Mouse (Mus musculus) liver, embryonic 14.5 days (tissue): ENCODE data around the gene Epb41l1. TPM values are rescaled to one million over a fixed set of nuclear protein-coding genes. Genes with fewer than 3 reads are reported as not detected.
A peak's percentile ranks its signal among the peaks of the same experiment; 100 is the strongest.

Experiments used
- ATAC-seq: fragments of 200-750 bp; cut with Nextera tagmentation; 2 replicates; pipeline ENCODE4 v1.8.0; 2017; ENCODE audit warnings: moderate number of reproducible peaks, mild to moderate bottlenecking, moderate library complexity; ENCODE audit not compliant: insufficient read depth
- DNase-seq, 3 experiments: peaks; one replicate each; pipeline ENCODE4 v3.0.0-alpha.2; 2012 to 2013; ENCODE audit warnings: low read depth in 3 of 3, low spot score in 3 of 3
- H3K27ac ChIP-seq: fragments of 300-500 bp; sonication (generic); 2 replicates; pipeline ENCODE4 v1.5.1; 2014; ENCODE audit warnings: moderate library complexity, mild to moderate bottlenecking, control low read depth, inconsistent platforms
- H3K27me3 ChIP-seq: fragments of 300-500 bp; sonication (generic); 2 replicates; pipeline ENCODE4 v1.6.1; 2014; ENCODE audit warnings: mild to moderate bottlenecking, low read length, moderate library complexity; ENCODE audit not compliant: control insufficient read depth, insufficient read depth
- H3K36me3 ChIP-seq: fragments of 300-500 bp; sonication (generic); replicated peaks from 2 replicates; pipeline ENCODE4 v1.6.1; 2014; ENCODE audit warnings: low read depth; ENCODE audit not compliant: control insufficient read depth, insufficient read depth
- H3K4me1 ChIP-seq, 2 experiments: fragments of 200-500 bp in 1 of 2; fragments of 300-500 bp in 1 of 2; sonication (generic) in 1 of 2; replicated peaks; 2 replicates each; pipeline ENCODE4 v1.6.1; 2012 to 2014; ENCODE audit warnings: antibody characterized with exemption in 1 of 2, inconsistent platforms in 1 of 2, low read length in 1 of 2; ENCODE audit not compliant: control insufficient read depth in 2 of 2, insufficient read depth in 2 of 2
- H3K4me2 ChIP-seq: fragments of 300-500 bp; sonication (generic); 2 replicates; pipeline ENCODE4 v1.6.1; 2014; ENCODE audit warnings: low read depth, mild to moderate bottlenecking, control low read depth, moderate library complexity
- H3K4me3 ChIP-seq, 2 experiments: fragments of 200-500 bp in 1 of 2; fragments of 300-500 bp in 1 of 2; sonication (generic) in 1 of 2; 2 replicates each; pipeline ENCODE4 v1.5.1; 2012 to 2014; ENCODE audit warnings: low read depth in 2 of 2, low read length in 2 of 2, mild to moderate bottlenecking in 2 of 2, control low read depth in 1 of 2, inconsistent platforms in 1 of 2, moderate library complexity in 1 of 2; ENCODE audit not compliant: insufficient read depth in 1 of 2
- H3K9ac ChIP-seq: fragments of 300-500 bp; sonication (generic); replicated peaks from 2 replicates; pipeline ENCODE4 v1.6.1; 2014; ENCODE audit warnings: mild to moderate bottlenecking, control low read depth, moderate library complexity
- H3K9me3 ChIP-seq: fragments of 300-500 bp; sonication (generic); 2 replicates; pipeline ENCODE4 v1.6.1; 2016; ENCODE audit warnings: low read length, mixed read lengths; ENCODE audit not compliant: control insufficient read depth
- CTCF ChIP-seq: IDR thresholded peaks from 2 replicates; pipeline ENCODE4 v1.5.1; 2016; ENCODE audit warnings: antibody characterized with exemption, low read depth, control low read depth
- EP300 ChIP-seq: IDR thresholded peaks from 2 replicates; pipeline ENCODE4 v1.6.1; 2016; ENCODE audit warnings: antibody characterized with exemption, low read depth
- WGBS: fragments of 180-500 bp; shearing (Covaris S2); extraction: QIAGEN DNeasy Blood & Tissue Kit; methylation state at CpG from one replicate; pipeline ENCODE4 v1.1.7; 2014; ENCODE audit not compliant: insufficient replicate concordance; 5-methylcytosine and 5-hydroxymethylcytosine counted together
- polyA plus RNA-seq, 2 experiments: library from polyadenylated mRNA; depleted of rRNA in 1 of 2; stranded (reverse) in 1 of 2; unstranded in 1 of 2; fragments of >200 nt; fragmentation: Nextera tagmentation in 1 of 2; extraction: Ambion mirVana in 1 of 2; gene quantifications; 2 replicates each; pipeline versions ENCODE4 v1.2.1 to v1.2.3; 2012 to 2014

Gene Epb41l1
- polyA plus RNA-seq, 2 experiments: 0.46 to 2.5 TPM

DNA sequence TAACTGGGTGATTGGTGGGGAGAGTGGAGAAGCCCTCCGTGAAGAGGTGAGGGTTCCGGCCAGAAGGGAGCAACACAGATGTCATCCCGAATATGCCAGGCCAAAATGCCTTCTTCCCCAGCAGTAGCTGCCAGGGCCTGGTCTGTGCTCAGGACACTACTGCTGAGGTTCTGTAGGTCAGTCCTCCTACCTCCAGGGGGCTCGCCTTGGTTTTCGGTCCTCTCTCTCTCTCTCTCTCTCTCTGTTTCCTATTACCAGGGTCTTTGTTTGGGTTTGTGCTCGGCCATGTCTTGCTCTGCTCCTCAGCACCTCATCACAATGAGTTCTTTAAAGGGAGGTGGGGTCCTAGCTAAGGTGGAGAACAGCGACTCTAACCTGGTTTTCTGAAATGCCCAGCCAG lies 120.3 kb downstream of the Epb41l1 start:
- H3K27me3 ChIP-seq: no peaks in the 10 kb centered on the region
- 73% methylated on average over 7 of the region's 7 CpGs for WGBS
- ATAC-seq: no peak
- H3K9ac ChIP-seq: no peak overlapping the region
- TF ChIP-seq CTCF (no peak), EP300 (no peak)
- no peak for DNase-seq
- no peak overlapping the region for H3K4me2 ChIP-seq
- no peaks in the 10 kb centered on the region for H3K9me3 ChIP-seq
- H3K36me3 ChIP-seq: no peaks in the 10 kb centered on the region
- 0 out of 4 replicates have a peak, but pooled peaks cover 0 to 2% of the 10 kb centered on the region in 2 experiments for H3K4me1 ChIP-seq
- H3K27ac ChIP-seq: no peak overlapping the region
- no peak overlapping the region for H3K4me3 ChIP-seq

GRCm38 (mm10) chr2:156542410-156542809 lies 121.7 kb downstream of the Epb41l1 start:
- Histone ChIP-seq H3K4me3 (no peak overlapping the region), H3K4me1 (peaks cover 0 to 6% of the 10 kb centered on the region in 2 experiments; a peak in 2 of 4 replicates), H3K27me3 (no peaks in the 10 kb centered on the region), H3K27ac (no peak overlapping the region), H3K9me3 (no peaks in the 10 kb centered on the region), H3K9ac (no peak overlapping the region), H3K36me3 (no peaks in the 10 kb centered on the region), H3K4me2 (no peak overlapping the region)
- TF ChIP-seq EP300: no peak
- DNase-seq (no peak), ATAC-seq (no peak)
- 44% methylated on average over 8 of the region's 8 CpGs for WGBS

GRCm38 (mm10) chr2:156543804-156544203 lies 123.1 kb downstream of the Epb41l1 start:
- H3K36me3 ChIP-seq: no peaks in the 10 kb centered on the region
- no peak overlapping the region for H3K27ac ChIP-seq
- DNase-seq (no peak), ATAC-seq (no peak)
- no peaks in the 10 kb centered on the region for H3K9me3 ChIP-seq
- 46% methylated on average over 3 of the region's 3 CpGs for WGBS
- no peaks in the 10 kb centered on the region for H3K27me3 ChIP-seq
- peaks cover 7 to 9% of the 10 kb centered on the region in 2 experiments for H3K4me1 ChIP-seq
- H3K4me3 ChIP-seq: no peak overlapping the region
- TF ChIP-seq EP300 (no peak), CTCF (no peak)
- no peak overlapping the region for H3K4me2 ChIP-seq
- no peak overlapping the region for H3K9ac ChIP-seq

DNA sequence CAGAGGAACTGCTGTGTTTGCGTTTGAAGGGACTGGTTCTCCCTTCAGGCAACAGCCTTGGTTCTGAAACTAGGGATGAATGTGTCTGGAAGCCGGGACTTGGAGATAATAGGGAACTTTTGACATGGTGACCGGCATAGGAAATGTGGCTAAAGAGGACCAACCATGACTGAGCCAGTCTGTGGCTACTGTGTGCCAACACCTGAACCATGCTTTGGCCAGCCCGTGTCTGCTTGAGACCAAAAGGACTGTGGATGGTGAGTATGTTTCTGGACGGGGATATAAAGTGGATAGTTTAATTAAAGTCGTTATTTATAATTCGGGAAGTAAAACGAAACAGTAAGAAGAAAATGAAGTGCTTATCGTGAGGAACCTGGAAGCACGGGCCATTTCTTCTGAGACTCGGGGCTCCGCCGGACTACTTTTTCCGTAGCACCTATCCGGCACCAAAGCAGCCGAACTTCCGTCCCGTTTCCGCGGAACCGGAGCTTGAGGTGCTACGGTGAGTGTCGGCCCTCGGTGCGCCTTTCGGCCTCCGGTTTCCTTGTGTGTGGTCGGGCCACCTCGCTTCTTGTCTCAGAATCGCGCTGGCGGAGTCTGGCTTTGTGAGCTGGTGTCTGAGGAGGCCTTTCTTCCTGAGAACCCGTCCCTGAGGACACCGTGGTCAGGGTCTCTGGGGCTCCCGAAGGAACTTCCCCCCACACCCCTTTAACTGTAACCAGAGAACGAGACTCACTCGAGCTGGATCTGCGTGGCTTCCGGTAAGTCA lies 126.6 kb downstream of the Epb41l1 start, which contains the start of gene Aar2:
Gene Aar2 (plus strand): TSS at position 462 of the 769 bp plus-strand sequence.
- no peak within 1 kb of the TSS for H3K27ac ChIP-seq
- H3K4me1 ChIP-seq: peaks cover 7 to 9% of the 10 kb centered on the region in 2 experiments
- TF ChIP-seq EP300: 0 out of 2 replicates have a peak, but pooled peaks have one; percentile 16
- TF ChIP-seq CTCF: no peak
- peak within 1 kb of the TSS; percentile 84 for H3K4me2 ChIP-seq
- peak; percentile 67; the same call in 1 of the 2 replicates for ATAC-seq
- no peaks in the 10 kb centered on the region for H3K9me3 ChIP-seq
- peak within 1 kb of the TSS; percentile 80 for H3K9ac ChIP-seq
- H3K4me3 ChIP-seq: peak within 1 kb of the TSS; percentile 71 to 72
- DNase-seq: peak; percentile 69 to 72 (median 72)
- WGBS: 4% methylated on average over 39 of the region's 39 CpGs
- H3K36me3 ChIP-seq: peaks cover 4% of the 10 kb centered on the region; the same call in 1 of the 2 replicates
- H3K27me3 ChIP-seq: no peaks in the 10 kb centered on the region

DNA sequence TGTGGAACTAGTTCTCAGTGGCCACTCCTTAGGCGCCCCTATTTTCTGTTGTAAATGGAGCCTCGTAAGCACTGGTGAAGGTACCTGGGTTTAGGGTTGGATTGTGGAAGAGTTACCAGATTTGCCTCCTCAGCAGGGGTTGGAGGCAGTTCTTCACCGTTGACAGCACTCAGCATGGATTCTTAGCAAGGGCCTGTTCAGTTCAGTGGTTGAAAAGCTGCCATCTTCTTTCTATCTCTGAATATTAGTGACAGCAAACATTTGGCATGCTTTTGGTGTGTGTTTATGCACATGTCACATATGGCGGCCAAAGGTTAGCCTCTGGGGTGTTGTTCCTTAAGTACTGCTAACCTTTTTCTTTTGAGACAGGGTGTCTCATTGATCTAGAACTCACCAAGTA lies 131.7 kb downstream of the Epb41l1 start:
- Histone ChIP-seq H3K4me1 (peaks cover 3 to 7% of the 10 kb centered on the region in 2 experiments; a peak in 3 of 4 replicates), H3K27me3 (no peaks in the 10 kb centered on the region), H3K9ac (no peak overlapping the region), H3K4me2 (no peak overlapping the region), H3K9me3 (no peaks in the 10 kb centered on the region), H3K27ac (no peak overlapping the region), H3K36me3 (peaks cover 15% of the 10 kb centered on the region), H3K4me3 (no peak overlapping the region)
- DNase-seq (no peak), ATAC-seq (no peak)
- TF ChIP-seq EP300 (no peak), CTCF (no peak)
- 79% methylated on average over 4 of the region's 4 CpGs for WGBS
